Mouse (Mus musculus): ENCODE data around the gene Secisbp2l.

DNA sequence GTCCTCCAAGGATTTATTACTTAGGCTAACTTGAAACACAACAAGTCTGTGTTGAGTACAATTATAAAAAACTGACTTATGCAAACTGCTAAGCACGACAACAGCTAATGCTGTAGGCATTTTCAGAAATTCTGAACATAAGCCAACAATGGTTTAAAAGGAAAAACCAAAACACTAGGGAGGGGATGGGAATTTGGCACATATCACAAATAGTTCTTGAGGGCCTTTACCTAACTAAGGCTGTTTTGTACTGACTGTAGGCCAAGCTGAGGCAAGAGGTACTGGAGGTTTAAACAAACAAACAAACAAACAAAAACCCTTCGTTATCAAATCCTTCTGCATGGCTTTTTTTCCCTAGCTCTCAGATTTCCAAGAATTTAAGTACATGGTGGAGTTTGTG lies 1.7 kb downstream of the Secisbp2l start:
- no peak for TF ChIP-seq EP300 (IDR thresholded peaks at IDR 0.05; ENCODE audit: low read depth)
- no peak for TF ChIP-seq CTCF (IDR thresholded peaks at IDR 0.05; ENCODE audit: low read depth)
